Mouse (Mus musculus): ENCODE data around the gene Sec24d.

DNA sequence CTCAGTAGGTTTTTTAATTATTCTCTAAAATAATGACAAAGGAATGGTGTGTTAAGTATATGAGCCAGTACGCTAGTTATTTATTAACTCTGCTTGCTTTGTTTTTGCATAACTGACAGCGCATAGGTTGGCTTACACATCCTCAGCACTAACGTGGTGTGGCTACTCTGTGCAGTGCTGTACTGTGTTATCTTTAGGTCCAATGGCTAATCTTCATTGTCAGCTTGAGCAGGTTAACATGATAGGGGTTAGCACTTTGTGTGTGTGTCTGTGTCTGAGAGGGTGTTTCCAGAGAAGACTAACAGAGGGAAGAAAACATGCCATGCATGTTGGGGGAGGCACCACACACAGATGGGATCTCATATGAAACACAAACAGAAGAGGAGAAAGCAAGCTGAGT lies 137.7 kb downstream of the Sec24d start:
- TF ChIP-seq CTCF (IDR thresholded peaks at IDR 0.05; ENCODE audit: low read depth, low read length) (no peak), POLR2A (IDR thresholded peaks at IDR 0.05; ENCODE audit: borderline replicate concordance, low read depth, low read length) (no peak)

Measured in bone marrow macrophage, adult 2 months (primary cell).